Mouse (Mus musculus): ENCODE measurements around the gene Pxmp2. TPM values are rescaled to one million over a fixed set of nuclear protein-coding genes. Genes with fewer than 3 reads are reported as not detected.

Gene Pxmp2
- total and polyA plus RNA-seq, 3 experiments = 12.9 to 41.4 (median 17.5) TPM

- DNase-seq (ENCODE audit: low spot score) (no peak), ATAC-seq (ENCODE audit: extremely low read depth, insufficient number of reproducible peaks, low FRiP score, poor library complexity, severe bottlenecking) (no peak)
- no peaks in the 10 kb centered on the region for H3K27me3 ChIP-seq (ENCODE audit: insufficient read depth, low read length)
- TF ChIP-seq GATA1 (IDR thresholded peaks at IDR 0.05; ENCODE audit: borderline replicate concordance, low read length) = no peak
- no peak for TF ChIP-seq CTCF (IDR thresholded peaks at IDR 0.05; ENCODE audit: low read depth, low read length)
- no peak for TF ChIP-seq TAL1 (conservative IDR thresholded peaks at IDR 0.05; ENCODE audit: low read depth, low read length)
- TF ChIP-seq GATA2 (IDR thresholded peaks at IDR 0.05; ENCODE audit: borderline replicate concordance, low read depth, low read length) = no peak
- TF ChIP-seq POLR2AphosphoS5 (IDR thresholded peaks at IDR 0.05; ENCODE audit: insufficient replicate concordance, low read depth, low read length) = no peak
- H3K4me3 ChIP-seq (ENCODE audit: low read depth, low read length) = peak overlapping the region; percentile 28; the same call in 1 of the 2 replicates
- H3K36me3 ChIP-seq (replicated peaks) = peaks cover 44% of the 10 kb centered on the region
- H3K4me1 ChIP-seq (ENCODE audit: insufficient read depth, low read depth, low read length) = peaks cover 38% of the 10 kb centered on the region
- H3K9me3 ChIP-seq (replicated peaks) = no peaks in the 10 kb centered on the region
These were observed 11.1 kb downstream of the Pxmp2 start for GRCm38 (mm10) chr5:110274846-110275245.

DNA sequence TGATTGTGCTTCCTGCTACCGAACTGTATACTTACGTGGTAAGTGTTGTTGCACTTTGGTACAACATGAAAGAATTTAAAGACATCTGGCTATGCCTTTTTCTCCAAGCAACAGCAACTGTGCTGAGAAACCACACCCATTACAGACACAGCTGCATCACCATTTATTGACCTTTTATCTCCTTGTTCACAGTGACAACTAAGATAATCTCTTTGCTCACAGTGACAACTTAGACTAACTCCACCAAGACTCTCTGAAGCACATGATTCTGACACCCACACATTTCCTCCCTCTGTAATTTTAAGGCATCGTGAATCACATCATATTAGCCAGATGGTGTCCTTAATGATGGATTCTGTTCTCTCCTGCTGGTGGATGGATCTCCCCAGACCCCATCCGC lies 11.8 kb downstream of the Pxmp2 start:
- peak; percentile 25 for DNase-seq (ENCODE audit: low spot score)
- no peak for TF ChIP-seq CTCF (IDR thresholded peaks at IDR 0.05; ENCODE audit: low read depth, low read length)
- peak; percentile 73 for TF ChIP-seq TAL1 (conservative IDR thresholded peaks at IDR 0.05; ENCODE audit: low read depth, low read length)
- peak; percentile 80 for ATAC-seq (ENCODE audit: extremely low read depth, insufficient number of reproducible peaks, low FRiP score, poor library complexity, severe bottlenecking)
- H3K36me3 ChIP-seq (replicated peaks) = peaks cover 44% of the 10 kb centered on the region
- H3K27me3 ChIP-seq (ENCODE audit: insufficient read depth, low read length) = no peaks in the 10 kb centered on the region
- no peaks in the 10 kb centered on the region for H3K9me3 ChIP-seq (replicated peaks)
- peak overlapping the region; percentile 28; the same call in 1 of the 2 replicates for H3K4me3 ChIP-seq (ENCODE audit: low read depth, low read length)
- peaks cover 38% of the 10 kb centered on the region for H3K4me1 ChIP-seq (ENCODE audit: insufficient read depth, low read depth, low read length)

- no peak overlapping the region for H3K4me3 ChIP-seq (ENCODE audit: low read depth, low read length)
- no peak for ATAC-seq (ENCODE audit: extremely low read depth, insufficient number of reproducible peaks, low FRiP score, poor library complexity, severe bottlenecking)
- no peak for DNase-seq (ENCODE audit: low spot score)
- H3K9me3 ChIP-seq (replicated peaks) = no peaks in the 10 kb centered on the region
- H3K36me3 ChIP-seq (replicated peaks) = peaks cover 44% of the 10 kb centered on the region
- H3K4me1 ChIP-seq (ENCODE audit: insufficient read depth, low read depth, low read length) = peaks cover 53% of the 10 kb centered on the region
- H3K27me3 ChIP-seq (ENCODE audit: insufficient read depth, low read length) = no peaks in the 10 kb centered on the region
- TF ChIP-seq CTCF (IDR thresholded peaks at IDR 0.05; ENCODE audit: low read depth, low read length) (no peak), GATA2 (IDR thresholded peaks at IDR 0.05; ENCODE audit: borderline replicate concordance, low read depth, low read length) (no peak), TAL1 (conservative IDR thresholded peaks at IDR 0.05; ENCODE audit: low read depth, low read length) (no peak), POLR2AphosphoS5 (IDR thresholded peaks at IDR 0.05; ENCODE audit: insufficient replicate concordance, low read depth, low read length) (no peak), GATA1 (IDR thresholded peaks at IDR 0.05; ENCODE audit: borderline replicate concordance, low read length) (no peak)
These were observed 15.7 kb downstream of the Pxmp2 start for GRCm38 (mm10) chr5:110270242-110270641.

DNA sequence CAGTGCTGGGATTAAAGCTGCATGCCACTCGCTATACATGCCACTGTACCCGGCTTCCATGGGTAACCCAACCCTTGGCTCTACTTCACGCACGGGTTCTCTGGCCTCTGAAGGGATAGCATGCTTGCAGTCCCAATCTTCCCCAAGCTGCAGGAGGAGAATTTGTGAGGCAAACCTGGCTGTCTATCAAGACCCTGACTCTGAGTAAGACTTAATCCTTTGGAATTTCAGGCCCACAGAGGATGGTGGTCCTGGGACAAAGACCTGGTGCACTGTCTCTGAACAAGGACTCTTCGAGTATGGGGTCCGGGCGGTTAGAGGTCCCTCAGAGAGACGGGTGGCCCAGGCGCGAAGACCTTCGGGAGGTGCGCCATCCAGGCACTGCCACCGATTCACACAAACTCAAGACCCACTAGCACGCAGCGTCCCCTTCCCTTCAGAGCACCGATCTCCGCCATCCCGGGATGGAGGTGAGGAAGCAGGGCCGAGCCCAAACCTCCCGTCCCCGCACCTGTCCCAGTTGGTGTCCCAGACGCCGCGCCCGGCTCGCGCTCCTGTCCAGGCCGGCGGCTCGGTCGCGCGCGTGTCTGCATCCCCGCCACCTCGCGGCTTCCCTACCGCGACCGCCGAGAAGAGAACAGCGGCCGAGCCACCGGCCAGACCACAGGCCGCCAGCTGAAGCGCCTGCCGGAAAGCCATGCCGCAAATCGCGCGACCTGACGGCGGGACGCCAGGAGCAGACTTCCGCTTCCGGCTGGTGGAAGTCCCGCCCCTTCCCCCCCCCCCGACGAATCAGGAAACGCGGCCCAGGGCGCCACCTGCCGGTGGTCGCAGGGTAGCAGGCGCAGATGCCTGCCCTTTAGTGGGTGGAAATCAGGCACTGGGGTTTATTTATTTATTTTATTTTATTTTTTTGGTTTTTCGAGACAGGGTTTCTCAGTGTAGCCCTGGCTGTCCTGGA lies 16.6 kb downstream of the Pxmp2 start, which contains the start of gene Pgam5:
Gene Pgam5, minus strand, starts transcription at position 773 of the 961 bp plus-strand sequence.
- H3K9me3 ChIP-seq (replicated peaks) = no peaks in the 10 kb centered on the region
- H3K4me1 ChIP-seq (ENCODE audit: insufficient read depth, low read depth, low read length) = peaks cover 44% of the 10 kb centered on the region
- DNase-seq (ENCODE audit: low spot score) (peak; percentile 81), ATAC-seq (ENCODE audit: extremely low read depth, insufficient number of reproducible peaks, low FRiP score, poor library complexity, severe bottlenecking) (peak; percentile 58)
- H3K27me3 ChIP-seq (ENCODE audit: insufficient read depth, low read length) = no peaks in the 10 kb centered on the region
- H3K4me3 ChIP-seq (ENCODE audit: low read depth, low read length) = peak within 1 kb of the TSS; percentile 99
- TF ChIP-seq CTCF (IDR thresholded peaks at IDR 0.05; ENCODE audit: low read depth, low read length) (0 out of 2 replicates have a peak, but pooled peaks have one; percentile 32), GATA2 (IDR thresholded peaks at IDR 0.05; ENCODE audit: borderline replicate concordance, low read depth, low read length) (no peak), POLR2AphosphoS5 (IDR thresholded peaks at IDR 0.05; ENCODE audit: insufficient replicate concordance, low read depth, low read length) (no peak)
- H3K36me3 ChIP-seq (replicated peaks) = peaks cover 52% of the 10 kb centered on the region

DNA sequence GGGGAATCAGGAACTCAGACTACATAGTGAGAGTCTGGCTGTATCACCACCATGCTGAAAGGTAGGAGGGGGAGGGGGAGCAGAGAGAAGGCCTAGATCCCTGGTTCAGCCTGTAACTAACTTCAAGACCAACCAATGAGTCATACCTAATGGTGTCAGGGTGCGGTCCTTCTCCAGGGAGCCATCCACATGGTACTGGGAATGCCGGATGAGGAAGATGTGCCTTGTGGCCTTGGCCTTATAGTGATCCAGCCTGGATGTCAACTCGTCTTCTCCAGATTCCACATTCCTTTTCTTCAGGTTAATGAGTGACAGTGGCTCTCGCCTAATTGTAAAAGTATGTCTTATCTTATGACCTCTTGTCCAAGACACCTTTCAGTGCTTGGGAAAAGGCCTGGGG lies 19.0 kb downstream of the Pxmp2 start:
- Histone ChIP-seq H3K4me3 (ENCODE audit: low read depth, low read length) (no peak overlapping the region), H3K9me3 (replicated peaks) (no peaks in the 10 kb centered on the region), H3K36me3 (replicated peaks) (peaks cover 52% of the 10 kb centered on the region), H3K4me1 (ENCODE audit: insufficient read depth, low read depth, low read length) (peaks cover 28% of the 10 kb centered on the region), H3K27me3 (ENCODE audit: insufficient read depth, low read length) (no peaks in the 10 kb centered on the region)
- no peak for TF ChIP-seq CTCF (IDR thresholded peaks at IDR 0.05; ENCODE audit: low read depth, low read length)
- TF ChIP-seq POLR2AphosphoS5 (IDR thresholded peaks at IDR 0.05; ENCODE audit: insufficient replicate concordance, low read depth, low read length) = no peak
- TF ChIP-seq TAL1 (conservative IDR thresholded peaks at IDR 0.05; ENCODE audit: low read depth, low read length) = no peak
- no peak for TF ChIP-seq GATA2 (IDR thresholded peaks at IDR 0.05; ENCODE audit: borderline replicate concordance, low read depth, low read length)
- TF ChIP-seq GATA1 (IDR thresholded peaks at IDR 0.05; ENCODE audit: borderline replicate concordance, low read length) = no peak
- ATAC-seq (ENCODE audit: extremely low read depth, insufficient number of reproducible peaks, low FRiP score, poor library complexity, severe bottlenecking) (no peak), DNase-seq (ENCODE audit: low spot score) (no peak)

- Histone ChIP-seq H3K9me3 (replicated peaks) (no peaks in the 10 kb centered on the region), H3K36me3 (replicated peaks) (peaks cover 91% of the 10 kb centered on the region), H3K4me1 (ENCODE audit: insufficient read depth, low read depth, low read length) (no peaks in the 10 kb centered on the region), H3K27me3 (ENCODE audit: insufficient read depth, low read length) (no peaks in the 10 kb centered on the region), H3K4me3 (ENCODE audit: low read depth, low read length) (no peak overlapping the region)
- TF ChIP-seq GATA2 (IDR thresholded peaks at IDR 0.05; ENCODE audit: borderline replicate concordance, low read depth, low read length) = no peak
- TF ChIP-seq CTCF (IDR thresholded peaks at IDR 0.05; ENCODE audit: low read depth, low read length) = no peak
- no peak for TF ChIP-seq TAL1 (conservative IDR thresholded peaks at IDR 0.05; ENCODE audit: low read depth, low read length)
- no peak for TF ChIP-seq GATA1 (IDR thresholded peaks at IDR 0.05; ENCODE audit: borderline replicate concordance, low read length)
- no peak for TF ChIP-seq POLR2AphosphoS5 (IDR thresholded peaks at IDR 0.05; ENCODE audit: insufficient replicate concordance, low read depth, low read length)
- no peak for DNase-seq (ENCODE audit: low spot score)
- ATAC-seq (ENCODE audit: extremely low read depth, insufficient number of reproducible peaks, low FRiP score, poor library complexity, severe bottlenecking) = no peak
These were observed 41.9 kb downstream of the Pxmp2 start for GRCm38 (mm10) chr5:110244091-110244490.
